Mouse (Mus musculus) thymus, adult 2 months (tissue): ENCODE measurements around the gene Jph3.

Experiments
- CTCF ChIP-seq: fragments of 200-500 bp; IDR thresholded peaks from 2 replicates; pipeline ENCODE4 v1.5.1; 2012; ENCODE audit warnings: mild to moderate bottlenecking, control low read depth, low read length, moderate library complexity, borderline replicate concordance; ENCODE audit not compliant: control insufficient read depth, poor library complexity, insufficient read depth; ENCODE audit errors: extremely low read depth
- POLR2A ChIP-seq: fragments of 200-500 bp; IDR thresholded peaks from 2 replicates; pipeline ENCODE4 v1.6.1; 2012; ENCODE audit warnings: mild to moderate bottlenecking, low read length, control low read depth, moderate library complexity; ENCODE audit not compliant: control insufficient read depth, poor library complexity, insufficient read depth; ENCODE audit errors: extremely low read depth

DNA sequence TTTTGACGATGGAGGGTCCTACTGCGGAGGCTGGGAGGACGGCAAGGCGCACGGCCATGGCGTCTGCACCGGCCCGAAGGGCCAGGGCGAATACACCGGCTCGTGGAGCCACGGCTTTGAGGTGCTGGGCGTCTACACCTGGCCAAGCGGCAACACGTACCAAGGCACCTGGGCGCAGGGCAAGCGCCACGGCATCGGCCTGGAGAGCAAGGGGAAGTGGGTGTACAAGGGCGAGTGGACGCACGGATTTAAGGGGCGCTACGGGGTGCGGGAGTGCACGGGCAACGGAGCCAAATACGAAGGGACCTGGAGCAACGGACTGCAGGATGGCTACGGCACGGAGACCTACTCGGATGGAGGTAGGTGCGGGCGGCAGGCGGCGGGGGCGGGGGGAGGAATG lies 1.2 kb downstream of the Jph3 start:
- TF ChIP-seq CTCF, result no peak
- no peak for TF ChIP-seq POLR2A
